Mouse (Mus musculus): ENCODE results near the gene Galnt17.

DNA sequence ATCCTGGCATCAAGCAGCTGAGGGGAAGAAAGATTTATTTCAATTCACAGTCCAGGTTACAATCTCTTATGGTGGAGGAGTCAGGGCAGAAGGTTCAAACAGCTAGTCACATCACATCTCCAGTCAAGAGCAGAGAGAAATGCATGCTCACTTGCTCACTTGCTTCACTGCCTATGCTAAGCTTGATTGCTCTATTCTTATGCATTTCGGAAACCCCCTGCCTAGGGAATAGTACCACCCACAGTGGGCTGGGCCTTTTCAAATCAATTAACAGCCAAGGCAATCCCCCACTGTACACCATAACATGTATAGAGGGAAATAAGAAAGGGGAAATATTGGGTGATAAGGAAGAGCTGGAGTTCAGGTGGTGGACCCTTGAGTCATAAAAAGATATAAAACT is 212.7 kb downstream of the Galnt17 start:
- no peak for TF ChIP-seq E2F4 (IDR thresholded peaks at IDR 0.05; ENCODE audit: insufficient read depth)
- no peak for TF ChIP-seq POLR2A (IDR thresholded peaks at IDR 0.05; ENCODE audit: insufficient read length, low read depth)
- no peak for TF ChIP-seq TCF12 (IDR thresholded peaks at IDR 0.05; ENCODE audit: insufficient read depth, poor library complexity, severe bottlenecking)

Measured in myocyte (in vitro differentiated cells).